Comparison of ENCODE assay signal across 30 mouse cellular contexts in genomic region chr4:153063402-153063801, GRCm38 (mm10).
A peak's percentile ranks its signal among the peaks of the same experiment; 100 is the strongest.
DNase-seq lines count a peak whose midpoint lies in the region; ATAC-seq and TF ChIP-seq lines count a peak whose summit lies in the region.
"Had no signal": no experiment of that assay in that cellular context is flagged by ENCODE, and none has a peak within 500 bp of the region (broad histone marks: within the 10 kb centered on the region; RNA-seq: fewer than 3 reads in every experiment).

No protein-coding gene starts in this region.

- no peak for TF ChIP-seq CTCF in lung, embryonic 14.5 days (IDR thresholded peaks at IDR 0.05; ENCODE audit: low read depth)

- H3K27me3 ChIP-seq in kidney, embryonic 14.5 days (ENCODE audit: control insufficient read depth, insufficient read depth, low read length) = no peaks in the 10 kb centered on the region
- H3K27me3 ChIP-seq in lung, embryonic 14.5 days (ENCODE audit: insufficient read depth, low read length) = no peaks in the 10 kb centered on the region
- H3K27me3 ChIP-seq: embryonic facial prominence, embryonic 13.5 days; forebrain, embryonic 15.5 days; midbrain, embryonic 15.5 days had no signal

- DNase-seq in embryo, embryonic 11 days = peak; percentile 23
- DNase-seq in embryo, embryonic 9.5 days (ENCODE audit: extremely low spot score) = no peak
- no peak for DNase-seq in kidney, adult 8-10 months
- peak; percentile 57 for DNase-seq in lung, embryonic 14.5 days
- no peak for DNase-seq in lung, postnatal 14 days
- DNase-seq in retina, embryonic 14.5 days (ENCODE audit: low spot score) = peak; percentile 14
- DNase-seq in retina, postnatal 1 day = no peak
- DNase-seq: adrenal gland, adult 8-10 months; cerebellum, adult 2 months; cerebellum, postnatal 14 days; gastrocnemius, postnatal 25 days; heart, adult 11 months; kidney, adult 11 months; layer of hippocampus, adult 9-11 months; liver; right cerebral cortex, adult 18-20 months; spleen, adult 18-20 months; thymus, adult 18-20 months; thymus, postnatal 25 days had no signal

- ATAC-seq in kidney, embryonic 14.5 days (ENCODE audit: low FRiP score, low TSS enrichment) = 0 out of 2 replicates have a peak, but pooled peaks have one; percentile 35
- peak; percentile 87; the same call in 1 of the 2 replicates for ATAC-seq in lung, embryonic 14.5 days (ENCODE audit: insufficient read depth)
- ATAC-seq: inflammation-experienced regulatory T-cells, adult 6 months; lung, postnatal 0 days; midbrain, embryonic 15.5 days had no signal

- no peaks in the 10 kb centered on the region for H3K36me3 ChIP-seq in kidney, embryonic 14.5 days (ENCODE audit: control insufficient read depth, insufficient read depth, low read length)
- H3K36me3 ChIP-seq in lung, embryonic 14.5 days (ENCODE audit: insufficient read depth) = no peaks in the 10 kb centered on the region
- H3K36me3 ChIP-seq: embryonic facial prominence, embryonic 13.5 days; forebrain, embryonic 10.5 days; forebrain, embryonic 15.5 days; G1E; heart, embryonic 10.5 days; midbrain, embryonic 10.5 days; midbrain, embryonic 15.5 days had no signal

- H3K27ac ChIP-seq in kidney, embryonic 14.5 days (ENCODE audit: low read depth, low read length) = no peak overlapping the region
- H3K27ac ChIP-seq in lung, embryonic 14.5 days (ENCODE audit: low read depth) = no peak overlapping the region
- H3K27ac ChIP-seq: embryonic facial prominence, embryonic 13.5 days; forebrain, embryonic 10.5 days; heart, embryonic 10.5 days; liver, embryonic 14.5 days; midbrain, embryonic 10.5 days; midbrain, embryonic 15.5 days had no signal

- 47% methylated on average over 9 of the region's 9 CpGs for WGBS in kidney, embryonic 14.5 days
- 31% methylated on average over 9 of the region's 9 CpGs for WGBS in lung, embryonic 14.5 days

- H3K9ac ChIP-seq in kidney, embryonic 14.5 days (ENCODE audit: low read depth, low read length) = no peak overlapping the region
- no peak overlapping the region for H3K9ac ChIP-seq in lung, embryonic 14.5 days
- H3K9ac ChIP-seq: embryonic facial prominence, embryonic 13.5 days; forebrain, embryonic 15.5 days; liver, embryonic 14.5 days; midbrain, embryonic 15.5 days had no signal

- H3K4me1 ChIP-seq in kidney, embryonic 14.5 days (ENCODE audit: control insufficient read depth, insufficient read depth, low read length) = no peaks in the 10 kb centered on the region
- H3K4me1 ChIP-seq in lung, embryonic 14.5 days (ENCODE audit: insufficient read depth) = no peaks in the 10 kb centered on the region
- H3K4me1 ChIP-seq: forebrain, embryonic 10.5 days; heart, embryonic 10.5 days; midbrain, embryonic 10.5 days had no signal

- no peak overlapping the region for H3K4me2 ChIP-seq in kidney, embryonic 14.5 days (replicated peaks; ENCODE audit: low read depth, low read length)
- H3K4me2 ChIP-seq in lung, embryonic 14.5 days = no peak overlapping the region
- H3K4me2 ChIP-seq: embryonic facial prominence, embryonic 13.5 days; forebrain, embryonic 15.5 days; midbrain, embryonic 15.5 days had no signal

- H3K4me3 ChIP-seq in kidney, embryonic 14.5 days (ENCODE audit: low read length) = no peak overlapping the region
- no peak overlapping the region for H3K4me3 ChIP-seq in lung, embryonic 14.5 days (ENCODE audit: low read depth, low read length)
- H3K4me3 ChIP-seq: embryonic facial prominence, embryonic 13.5 days; forebrain, embryonic 10.5 days; forebrain, embryonic 15.5 days; heart, embryonic 10.5 days; midbrain, embryonic 10.5 days; midbrain, embryonic 15.5 days had no signal

- 0 out of 2 replicates have a peak, but pooled peaks cover 4% of the 10 kb centered on the region for H3K9me3 ChIP-seq in kidney, embryonic 14.5 days (ENCODE audit: control insufficient read depth, low read length)
- H3K9me3 ChIP-seq in lung, embryonic 14.5 days (ENCODE audit: low read depth, low read length) = no peaks in the 10 kb centered on the region
- H3K9me3 ChIP-seq: embryonic facial prominence, embryonic 13.5 days; forebrain, embryonic 10.5 days; forebrain, embryonic 15.5 days; heart, embryonic 10.5 days; midbrain, embryonic 15.5 days had no signal

Comparison
In these comparisons a context has a peak if more than half of its experiments do, and no peak if none do; other contexts are left out.
1. DNase-seq: peak in embryo, embryonic 11 days (single experiment), lung, embryonic 14.5 days (single experiment) and retina, embryonic 14.5 days (single experiment); none in embryo, embryonic 9.5 days (single experiment), kidney, adult 8-10 months (0 of 2), lung, postnatal 14 days (single experiment) and retina, postnatal 1 day (single experiment).